Mouse (Mus musculus) CH12.LX (cell line): ENCODE measurements at regions not wholly inside any gene's neighbourhood (a gene's known extent, or its start where the extent isn't known, plus 50 kb on each side); places are given as distances from the start of the nearest gene placed in this dataset.

Experiments used
- DNase-seq: peaks from one replicate; pipeline ENCODE4 v3.0.0-alpha.2; 2013; ENCODE audit errors: extremely low read depth
- H3K27ac ChIP-seq: 2 replicates; pipeline ENCODE4 v1.5.1; 2012; ENCODE audit warnings: low read depth, mild to moderate bottlenecking, control low read depth, moderate library complexity; ENCODE audit not compliant: insufficient read depth
- H3K27me3 ChIP-seq: replicated peaks from 2 replicates; pipeline ENCODE3; 2012; ENCODE audit warnings: inconsistent platforms
- H3K36me3 ChIP-seq, 2 experiments: replicated peaks in 1 of 2; 2 replicates each; pipeline versions ENCODE3 to v1.6.1; 2012; ENCODE audit warnings: inconsistent platforms in 1 of 2, low read length in 1 of 2, mild to moderate bottlenecking in 1 of 2, mixed read lengths in 1 of 2, moderate library complexity in 1 of 2; ENCODE audit not compliant: control insufficient read depth in 1 of 2, insufficient read depth in 1 of 2
- H3K4me1 ChIP-seq, 2 experiments: 2 replicates each; pipeline ENCODE4 v1.6.1; 2012; ENCODE audit warnings: inconsistent platforms in 1 of 2, moderate library complexity in 1 of 2; ENCODE audit not compliant: insufficient read depth in 2 of 2, control insufficient read depth in 1 of 2
- H3K4me2 ChIP-seq: 2 replicates; pipeline ENCODE4 v1.6.1; 2012; ENCODE audit warnings: low read depth, mild to moderate bottlenecking, control low read depth; ENCODE audit not compliant: poor library complexity, insufficient read depth, severe bottlenecking
- H3K4me3 ChIP-seq, 3 experiments: fragments of 150-350 bp in 1 of 3; sonication (generic) in 1 of 3; replicated peaks in 1 of 3; 2 replicates each; pipeline versions ENCODE3 to v1.5.1; 2011 to 2012; ENCODE audit warnings: low read depth in 2 of 3, low read length in 2 of 3, mild to moderate bottlenecking in 2 of 3, moderate library complexity in 2 of 3, control low read depth in 1 of 3, improper control_type of control experiment in 1 of 3, inconsistent platforms in 1 of 3, mixed read lengths in 1 of 3; ENCODE audit not compliant: poor library complexity in 1 of 3
- H3K79me2 ChIP-seq: replicated peaks from 2 replicates; pipeline ENCODE4 v1.6.1; 2012; ENCODE audit warnings: mild to moderate bottlenecking, moderate library complexity; ENCODE audit not compliant: control insufficient read depth, poor library complexity, insufficient read depth, severe bottlenecking; ENCODE audit errors: extremely low read depth
- H3K9ac ChIP-seq: 2 replicates; pipeline ENCODE4 v1.6.1; 2012; ENCODE audit warnings: low read depth, mild to moderate bottlenecking, control low read depth, moderate library complexity; ENCODE audit not compliant: insufficient read depth
- H3K9me3 ChIP-seq: replicated peaks from 2 replicates; pipeline ENCODE3; 2012; ENCODE audit warnings: low read length, inconsistent platforms, mixed read lengths
- BHLHE40 ChIP-seq: IDR thresholded peaks from 2 replicates; pipeline ENCODE4 v1.6.1; 2011; ENCODE audit warnings: mild to moderate bottlenecking, low read depth, low read length, improper control_type of control experiment
- CHD2 ChIP-seq: IDR thresholded peaks from 2 replicates; pipeline ENCODE4 v1.6.1; 2011; ENCODE audit warnings: low read length, improper control_type of control experiment
- CTCF ChIP-seq, 2 experiments: IDR thresholded peaks in 1 of 2; conservative IDR thresholded peaks in 1 of 2; 2 replicates each; pipeline ENCODE4 v1.5.1; 2011 to 2012; ENCODE audit warnings: low read depth in 2 of 2, low read length in 2 of 2, improper control_type of control experiment in 1 of 2, inconsistent platforms in 1 of 2, mild to moderate bottlenecking in 1 of 2, moderate library complexity in 1 of 2
- GABPA ChIP-seq: IDR thresholded peaks from 2 replicates; pipeline ENCODE4 v1.6.1; 2012; ENCODE audit warnings: low read depth, low read length, improper control_type of control experiment, inconsistent platforms; ENCODE audit not compliant: insufficient replicate concordance
- JUN ChIP-seq: IDR thresholded peaks from 2 replicates; pipeline ENCODE4 v1.6.1; 2011; ENCODE audit warnings: low read depth, mild to moderate bottlenecking, low read length, improper control_type of control experiment, moderate library complexity; ENCODE audit not compliant: insufficient read depth
- KAT2A ChIP-seq: IDR thresholded peaks from 2 replicates; pipeline ENCODE4 v1.6.1; 2012; ENCODE audit warnings: low read length, improper control_type of control experiment, inconsistent platforms; ENCODE audit not compliant: insufficient replicate concordance
- MXI1 ChIP-seq: IDR thresholded peaks from 2 replicates; pipeline ENCODE4 v1.6.1; 2011; ENCODE audit warnings: mild to moderate bottlenecking, low read depth, low read length, improper control_type of control experiment
- NRF1 ChIP-seq: IDR thresholded peaks from 2 replicates; pipeline ENCODE4 v1.6.1; 2014; ENCODE audit warnings: low read depth, mild to moderate bottlenecking, inconsistent platforms, low read length, improper control_type of control experiment, moderate library complexity
- PAX5 ChIP-seq: IDR thresholded peaks from 2 replicates; pipeline ENCODE4 v1.6.1; 2012; ENCODE audit warnings: low read length, inconsistent platforms, mixed read lengths
- POLR2A ChIP-seq: IDR thresholded peaks from 2 replicates; pipeline ENCODE4 v1.6.1; 2011; ENCODE audit warnings: low read depth, mild to moderate bottlenecking, improper control_type of control experiment, low read length
- POLR2AphosphoS2 ChIP-seq: IDR thresholded peaks from 2 replicates; pipeline ENCODE4 v1.6.1; 2011; ENCODE audit warnings: low read depth, low read length, improper control_type of control experiment
- RCOR1 ChIP-seq: conservative IDR thresholded peaks from 2 replicates; pipeline ENCODE4 v1.6.1; 2012; ENCODE audit warnings: low read depth, mild to moderate bottlenecking, inconsistent platforms, low read length, improper control_type of control experiment
- SMC3 ChIP-seq: IDR thresholded peaks from 2 replicates; pipeline ENCODE4 v1.6.1; 2011; ENCODE audit warnings: low read depth, low read length, improper control_type of control experiment
- UBTF ChIP-seq: IDR thresholded peaks from 2 replicates; pipeline ENCODE4 v1.6.1; 2012; ENCODE audit warnings: low read depth, mild to moderate bottlenecking, inconsistent platforms, low read length, improper control_type of control experiment, moderate library complexity
- USF1 ChIP-seq: IDR thresholded peaks from 2 replicates; pipeline ENCODE4 v1.6.1; 2014; ENCODE audit warnings: low read depth, mild to moderate bottlenecking, inconsistent platforms, low read length, improper control_type of control experiment
- USF2 ChIP-seq: conservative IDR thresholded peaks from 2 replicates; pipeline ENCODE4 v1.6.1; 2011; ENCODE audit warnings: low read depth, low read length, improper control_type of control experiment
- ZNF384 ChIP-seq: IDR thresholded peaks from 2 replicates; pipeline ENCODE4 v1.6.1; 2012; ENCODE audit warnings: low read depth, low read length, improper control_type of control experiment, inconsistent platforms
- dilution Hi-C: fragments of 300-500 bp; cut with MboI; formaldehyde crosslinking; loops from 2 replicates; pipeline ENCODE4 v1.14.3; 2020; ENCODE audit warnings: low sequenced_read_pairs; ENCODE audit not compliant: extremely low pct_unique_long_range_greater_than_20kb, extremely low pct_ligation_motif_present
- in situ Hi-C: fragments of 300-500 bp; cut with MboI; formaldehyde crosslinking; loops from 3 replicates; pipeline ENCODE4 v1.14.3; 2019; ENCODE audit warnings: low sequenced_read_pairs, low pct_ligation_motif_present, low pct_unique_long_range_greater_than_20kb, mixed read lengths

GRCm38 (mm10) chr2:139198281-139198680 lies 295.4 kb upstream of the Sptlc3 start:
- Histone ChIP-seq H3K79me2 (no peaks in the 10 kb centered on the region), H3K27me3 (no peaks in the 10 kb centered on the region), H3K4me1 (no peaks in the 10 kb centered on the region), H3K9me3 (peaks cover 34% of the 10 kb centered on the region), H3K9ac (no peak overlapping the region), H3K4me3 (no peak overlapping the region), H3K36me3 (no peaks in the 10 kb centered on the region), H3K27ac (no peak overlapping the region), H3K4me2 (no peak overlapping the region)
- no peak for DNase-seq
- TF ChIP-seq POLR2A, result no peak
- no peak for TF ChIP-seq KAT2A
- no peak for TF ChIP-seq CTCF (conservative IDR thresholded peaks at IDR 0.05 in 1 of 2, IDR thresholded peaks at IDR 0.05 in 1 of 2; ENCODE audit: low read depth in 2 of 2, low read length in 2 of 2)
- TF ChIP-seq USF1, result no peak
- no peak for TF ChIP-seq GABPA
- TF ChIP-seq RCOR1, result no peak
- in situ Hi-C loops, result no loop called here
- dilution Hi-C loops, result no loop called here

- Histone ChIP-seq H3K36me3 (no peaks in the 10 kb centered on the region), H3K9me3 (peaks cover 13% of the 10 kb centered on the region), H3K4me2 (no peak overlapping the region), H3K4me3 (no peak overlapping the region), H3K9ac (no peak overlapping the region), H3K79me2 (no peaks in the 10 kb centered on the region), H3K4me1 (no peaks in the 10 kb centered on the region), H3K27me3 (no peaks in the 10 kb centered on the region), H3K27ac (no peak overlapping the region)
- dilution Hi-C loops (no loop called here), in situ Hi-C loops (no loop called here)
- DNase-seq, result no peak
- TF ChIP-seq NRF1 (no peak), RCOR1 (no peak), CHD2 (no peak), PAX5 (no peak), KAT2A (no peak), GABPA (no peak), MXI1 (no peak), USF2 (no peak), UBTF (no peak), JUN (no peak), BHLHE40 (no peak), ZNF384 (no peak), SMC3 (no peak), POLR2AphosphoS2 (no peak)
These were observed 286.1 kb upstream of the Sptlc3 start for GRCm38 (mm10) chr2:139207649-139208048.
